Mouse (Mus musculus) urinary bladder, postnatal 4 days (tissue): ENCODE measurements around the gene Usp39.

ENCODE experiments used
- DNase-seq, 2 experiments: peaks; one replicate each; pipeline ENCODE4 v3.0.0; 2021 to 2022; ENCODE audit warnings: low spot score in 2 of 2

Gene Usp39

GRCm38 (mm10) chr6:72352636-72353405 lies 7.8 kb upstream of the Usp39 start:
- DNase-seq: no peak

GRCm38 (mm10) chr6:72350214-72350613 lies 5.2 kb upstream of the Usp39 start:
- DNase-seq: no peak

GRCm38 (mm10) chr6:72348411-72348810 lies 3.4 kb upstream of the Usp39 start:
- no peak for DNase-seq

- peak; percentile 66 to 75 for DNase-seq
Observed at GRCm38 (mm10) chr6:72347166-72347941, 2.4 kb upstream of the Usp39 start, which contains the start of gene 0610030E20Rik. 0610030E20Rik (plus strand) TSS chr6:72347317.

- DNase-seq: no peak
Observed at GRCm38 (mm10) chr6:72346261-72346660, 1.3 kb upstream of the Usp39 start.

- DNase-seq: no peak
Observed at GRCm38 (mm10) chr6:72345633-72346032, 649 bp upstream of the Usp39 start.

GRCm38 (mm10) chr6:72344396-72345073 lies 449 bp downstream of the Usp39 start:
- no peak for DNase-seq

GRCm38 (mm10) chr6:72340481-72340880 lies 4.5 kb downstream of the Usp39 start:
- no peak for DNase-seq

- DNase-seq: no peak
Observed at GRCm38 (mm10) chr6:72333111-72333510, 11.9 kb downstream of the Usp39 start.

- no peak for DNase-seq
Observed at GRCm38 (mm10) chr6:72330133-72330532, 14.9 kb downstream of the Usp39 start.

- no peak for DNase-seq
Observed at GRCm38 (mm10) chr6:72329019-72329418, 16.0 kb downstream of the Usp39 start.

- DNase-seq: no peak
Observed at GRCm38 (mm10) chr6:72326274-72326673, 18.7 kb downstream of the Usp39 start.

GRCm38 (mm10) chr6:72323786-72324508 lies 21.0 kb downstream of the Usp39 start:
- DNase-seq: no peak

GRCm38 (mm10) chr6:72322936-72323335 lies 22.0 kb downstream of the Usp39 start:
- no peak for DNase-seq

GRCm38 (mm10) chr6:72319019-72319418 lies 26.0 kb downstream of the Usp39 start:
- DNase-seq: no peak

- DNase-seq: no peak
Observed at GRCm38 (mm10) chr6:72318440-72318839, 26.5 kb downstream of the Usp39 start.

GRCm38 (mm10) chr6:72316044-72316443 lies 28.9 kb downstream of the Usp39 start:
- no peak for DNase-seq

- no peak for DNase-seq
Observed at GRCm38 (mm10) chr6:72315384-72315783, 29.6 kb downstream of the Usp39 start.

- no peak for DNase-seq
Observed at GRCm38 (mm10) chr6:72313124-72313867, 31.7 kb downstream of the Usp39 start.

- DNase-seq: no peak
Observed at GRCm38 (mm10) chr6:72312198-72312597, 32.8 kb downstream of the Usp39 start.

- DNase-seq: no peak
Observed at GRCm38 (mm10) chr6:72303510-72303909, 41.5 kb downstream of the Usp39 start.
